Mouse (Mus musculus): ENCODE data around the gene Olfr414. TPM values are rescaled to one million over a fixed set of nuclear protein-coding genes. Genes with fewer than 3 reads are reported as not detected.

Gene Olfr414
- not detected for polyA plus RNA-seq (2015; fragmentation: Illumina TruSeq; extraction: RNeasy Lipid Tissue Mini Kit (QIAGEN cat#74804); ENCODE audit: insufficient read depth, low read depth, low replicate concordance)

GRCm38 (mm10) chr1:174423764-174424163, at the start of gene Olfr414:
Gene Olfr414 (plus strand): TSS chr1:174424064.

DNA sequence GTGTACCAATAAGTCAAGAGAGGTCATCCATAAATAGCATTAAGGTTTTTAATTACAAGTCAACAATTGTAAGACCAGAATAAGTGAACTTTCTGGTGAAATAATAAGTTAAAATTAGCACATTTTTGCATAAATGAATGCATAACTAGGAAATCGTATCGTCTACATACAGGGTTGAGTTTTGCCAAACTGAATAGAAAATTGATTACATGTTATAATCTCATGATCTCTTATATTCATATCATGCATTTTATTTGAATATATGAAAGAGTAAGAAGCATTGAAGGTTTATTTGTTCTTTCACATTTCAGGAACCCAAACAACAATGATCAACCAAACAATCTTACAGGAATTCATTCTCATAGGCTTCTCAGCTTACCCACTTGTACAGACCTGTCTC, 33.1 kb upstream of the Olfr414 start, which contains the start of gene Olfr248:
Gene Olfr248 (plus strand): TSS at position 301 of the 400 bp plus-strand sequence.

GRCm38 (mm10) chr1:174441782-174442181, 17.9 kb downstream of the Olfr414 start, which contains the start of gene Olfr220:
Gene Olfr220 (plus strand): TSS chr1:174442082.

Other genes starting within 250 kb of the Olfr414 start
- gene Olfr419, start 172.0 kb upstream of the Olfr414 start, polyA plus RNA-seq (2015; fragmentation: Illumina TruSeq; extraction: RNeasy Lipid Tissue Mini Kit (QIAGEN cat#74804); ENCODE audit: insufficient read depth, low read depth, low replicate concordance): not detected
- gene Mptx1, start 93.5 kb upstream of the Olfr414 start, polyA plus RNA-seq (2015; fragmentation: Illumina TruSeq; extraction: RNeasy Lipid Tissue Mini Kit (QIAGEN cat#74804); ENCODE audit: insufficient read depth, low read depth, low replicate concordance): not detected
- gene Olfr417, start 58.9 kb upstream of the Olfr414 start, polyA plus RNA-seq (2015; fragmentation: Illumina TruSeq; extraction: RNeasy Lipid Tissue Mini Kit (QIAGEN cat#74804); ENCODE audit: insufficient read depth, low read depth, low replicate concordance): not detected
- gene Olfr248, start 33.0 kb upstream of the Olfr414 start, polyA plus RNA-seq (2015; fragmentation: Illumina TruSeq; extraction: RNeasy Lipid Tissue Mini Kit (QIAGEN cat#74804); ENCODE audit: insufficient read depth, low read depth, low replicate concordance): not detected
- gene Olfr220, start 18.0 kb downstream of the Olfr414 start, polyA plus RNA-seq (2015; fragmentation: Illumina TruSeq; extraction: RNeasy Lipid Tissue Mini Kit (QIAGEN cat#74804); ENCODE audit: insufficient read depth, low read depth, low replicate concordance): not detected
- gene Fmn2, start 77.8 kb downstream of the Olfr414 start, polyA plus RNA-seq (2015; fragmentation: Illumina TruSeq; extraction: RNeasy Lipid Tissue Mini Kit (QIAGEN cat#74804); ENCODE audit: insufficient read depth, low read depth, low replicate concordance): 2.8 TPM